Mouse (Mus musculus) liver, embryonic 14.5 days (tissue): ENCODE data around the gene Chat.

Source experiments
- CTCF ChIP-seq: IDR thresholded peaks from 2 replicates; pipeline ENCODE4 v1.5.1; 2016; ENCODE audit warnings: antibody characterized with exemption, low read depth, control low read depth
- EP300 ChIP-seq: IDR thresholded peaks from 2 replicates; pipeline ENCODE4 v1.6.1; 2016; ENCODE audit warnings: antibody characterized with exemption, low read depth

- TF ChIP-seq CTCF (no peak), EP300 (no peak)
Observed at GRCm38 (mm10) chr14:32509443-32509961, 43.7 kb upstream of the Chat start.
